ENCODE assay signal across 8 mouse cellular contexts in the genomic region with DNA sequence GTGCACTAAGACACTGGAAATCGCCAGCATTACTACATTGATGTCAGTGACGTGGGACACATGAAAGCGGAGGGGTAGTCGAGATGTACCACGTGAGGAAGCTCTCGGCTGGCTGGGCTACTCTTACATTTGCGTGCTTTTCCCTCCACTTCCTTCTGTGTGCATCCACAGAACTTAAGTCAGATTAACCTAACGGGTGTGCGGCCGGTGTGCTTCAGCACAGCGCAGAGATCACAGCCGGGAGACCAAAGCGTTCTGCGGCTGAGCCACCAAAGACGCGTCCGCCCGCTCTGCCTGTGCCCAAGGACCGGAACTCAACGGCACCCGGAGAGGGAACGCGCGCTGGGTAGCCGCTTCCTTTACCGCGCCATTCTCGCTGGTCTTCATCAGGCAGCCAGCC. TPM values are rescaled to one million over a fixed set of nuclear protein-coding genes. Genes with fewer than 3 reads are reported as not detected.
DNase-seq lines count a peak whose midpoint lies in the region; ATAC-seq and TF ChIP-seq lines count a peak whose summit lies in the region.

No protein-coding gene starts in this region.

- no peaks in the 10 kb centered on the region for H3K27me3 ChIP-seq in kidney, embryonic 14.5 days (ENCODE audit: control insufficient read depth, insufficient read depth, low read length)
- H3K27me3 ChIP-seq in E14TG2a.4 (ENCODE audit: insufficient read depth, low read length) = no peaks in the 10 kb centered on the region
- no peaks in the 10 kb centered on the region for H3K27me3 ChIP-seq in embryonic facial prominence, embryonic 10.5 days (replicated peaks; ENCODE audit: low read depth, poor library complexity, severe bottlenecking)
- H3K27me3 ChIP-seq in intestine, embryonic 16.5 days (replicated peaks; ENCODE audit: control insufficient read depth, insufficient read depth, low read length) = no peaks in the 10 kb centered on the region

- WGBS in kidney, embryonic 14.5 days = under 1% methylated on average over 28 of the region's 28 CpGs
- under 1% methylated on average over 28 of the region's 28 CpGs for WGBS in embryonic facial prominence, embryonic 10.5 days
- WGBS in intestine, embryonic 16.5 days = under 1% methylated on average over 28 of the region's 28 CpGs

- peaks cover 22% of the 10 kb centered on the region for H3K36me3 ChIP-seq in kidney, embryonic 14.5 days (ENCODE audit: control insufficient read depth, insufficient read depth, low read length)
- H3K36me3 ChIP-seq in E14TG2a.4 (ENCODE audit: insufficient read depth, low read length) = peaks cover 62% of the 10 kb centered on the region
- peaks cover 56% of the 10 kb centered on the region for H3K36me3 ChIP-seq in embryonic facial prominence, embryonic 10.5 days (replicated peaks)
- peaks cover 2% of the 10 kb centered on the region; the same call in 1 of the 2 replicates for H3K36me3 ChIP-seq in intestine, embryonic 16.5 days (ENCODE audit: control insufficient read depth, insufficient read depth, low read length)

- no peaks in the 10 kb centered on the region for H3K9me3 ChIP-seq in kidney, embryonic 14.5 days (ENCODE audit: control insufficient read depth, low read length)
- H3K9me3 ChIP-seq in E14TG2a.4 (ENCODE audit: low read length) = no peaks in the 10 kb centered on the region
- H3K9me3 ChIP-seq in embryonic facial prominence, embryonic 10.5 days = no peaks in the 10 kb centered on the region
- no peaks in the 10 kb centered on the region for H3K9me3 ChIP-seq in intestine, embryonic 16.5 days (ENCODE audit: control insufficient read depth, low read length)

- no peak for DNase-seq in kidney, adult 9 months
- no peak for DNase-seq in embryonic facial prominence, embryonic 10.5 days (ENCODE audit: low spot score)
- peak; percentile 27 for DNase-seq in neural tube, embryonic 10.5 days (ENCODE audit: extremely low spot score, low spot score)
- DNase-seq in kidney, adult 18-20 months = no peak
- no peak for DNase-seq in thymus, postnatal 36 days

- peaks cover 7% of the 10 kb centered on the region; the same call in 1 of the 2 replicates for H3K4me1 ChIP-seq in kidney, embryonic 14.5 days (ENCODE audit: control insufficient read depth, insufficient read depth, low read length)
- H3K4me1 ChIP-seq in E14TG2a.4 (replicated peaks; ENCODE audit: low read depth, low read length) = peaks cover 41% of the 10 kb centered on the region
- H3K4me1 ChIP-seq in embryonic facial prominence, embryonic 10.5 days = peaks cover 22% of the 10 kb centered on the region
- peaks cover 14% of the 10 kb centered on the region for H3K4me1 ChIP-seq in intestine, embryonic 16.5 days (ENCODE audit: control insufficient read depth, insufficient read depth, low read length)

- no peak for TF ChIP-seq CTCF in E14TG2a.4 (conservative IDR thresholded peaks at IDR 0.05; ENCODE audit: low read length)

- peak overlapping the region; percentile 87 for H3K4me3 ChIP-seq in kidney, embryonic 14.5 days (ENCODE audit: low read length)
- peak overlapping the region; percentile 100 for H3K4me3 ChIP-seq in E14TG2a.4 (replicated peaks; ENCODE audit: low read length)
- H3K4me3 ChIP-seq in embryonic facial prominence, embryonic 10.5 days = peak overlapping the region; percentile 88
- peak overlapping the region; percentile 78 for H3K4me3 ChIP-seq in intestine, embryonic 16.5 days (ENCODE audit: low read length)

- ATAC-seq in kidney, embryonic 14.5 days (ENCODE audit: low FRiP score, low TSS enrichment) = peak; percentile 6; the same call in 1 of the 2 replicates
- ATAC-seq in intestine, embryonic 16.5 days = peak; percentile 19; the same call in 1 of the 2 replicates

- peak overlapping the region; percentile 49; the same call in 1 of the 2 replicates for H3K27ac ChIP-seq in kidney, embryonic 14.5 days (ENCODE audit: low read depth, low read length)
- peak overlapping the region; percentile 85 for H3K27ac ChIP-seq in embryonic facial prominence, embryonic 10.5 days (replicated peaks)
- no peak overlapping the region for H3K27ac ChIP-seq in intestine, embryonic 16.5 days (ENCODE audit: low read length)

- H3K4me2 ChIP-seq in kidney, embryonic 14.5 days (replicated peaks; ENCODE audit: low read depth, low read length) = peak overlapping the region; percentile 66
- peak overlapping the region; percentile 73 for H3K4me2 ChIP-seq in intestine, embryonic 16.5 days (ENCODE audit: low read depth, low read length)

- peak overlapping the region; percentile 79 for H3K9ac ChIP-seq in kidney, embryonic 14.5 days (ENCODE audit: low read depth, low read length)
- peak overlapping the region; percentile 80 for H3K9ac ChIP-seq in intestine, embryonic 16.5 days (ENCODE audit: low read depth, low read length)

RNA-seq across cellular contexts. Expression of gene Exosc1, which starts 0.5 kb away (rescaled TPM):
- 90.8 and 99.0 TPM in 2 replicates for polyA plus RNA-seq in kidney, embryonic 14.5 days (2014; fragmentation: Nextera tagmentation; extraction: Ambion mirVana)
- 94.3 and 96.8 TPM in 2 replicates for polyA plus RNA-seq in embryonic facial prominence, embryonic 10.5 days (2016; fragmentation: Nextera tagmentation; extraction: Ambion mirVana)
- 55.4 and 63.2 TPM in 2 replicates for polyA plus RNA-seq in intestine, embryonic 16.5 days (2015; fragmentation: Nextera tagmentation; extraction: Ambion mirVana)

RNA-seq across cellular contexts. Expression of gene Zdhhc16, which starts 0.6 kb away (rescaled TPM):
- 60.9 and 68.9 TPM in 2 replicates for polyA plus RNA-seq in kidney, embryonic 14.5 days (2014; fragmentation: Nextera tagmentation; extraction: Ambion mirVana)
- 85.4 and 85.7 TPM in 2 replicates for polyA plus RNA-seq in embryonic facial prominence, embryonic 10.5 days (2016; fragmentation: Nextera tagmentation; extraction: Ambion mirVana)
- polyA plus RNA-seq in intestine, embryonic 16.5 days (2015; fragmentation: Nextera tagmentation; extraction: Ambion mirVana) = 65.3 and 66.1 TPM in 2 replicates

RNA-seq across cellular contexts. Expression of gene Pgam1, which starts 21.0 kb away (rescaled TPM):
- 604 and 682 TPM in 2 replicates for polyA plus RNA-seq in kidney, embryonic 14.5 days (2014; fragmentation: Nextera tagmentation; extraction: Ambion mirVana)
- polyA plus RNA-seq in embryonic facial prominence, embryonic 10.5 days (2016; fragmentation: Nextera tagmentation; extraction: Ambion mirVana) = 1,003 and 1,124 TPM in 2 replicates
- 1,020 and 1,026 TPM in 2 replicates for polyA plus RNA-seq in intestine, embryonic 16.5 days (2015; fragmentation: Nextera tagmentation; extraction: Ambion mirVana)

RNA-seq across cellular contexts. Expression of gene Rrp12, which starts 36.7 kb away (rescaled TPM):
- polyA plus RNA-seq in kidney, embryonic 14.5 days (2014; fragmentation: Nextera tagmentation; extraction: Ambion mirVana) = 7.8 and 15.8 TPM in 2 replicates
- polyA plus RNA-seq in embryonic facial prominence, embryonic 10.5 days (2016; fragmentation: Nextera tagmentation; extraction: Ambion mirVana) = 36.3 and 38.9 TPM in 2 replicates
- polyA plus RNA-seq in intestine, embryonic 16.5 days (2015; fragmentation: Nextera tagmentation; extraction: Ambion mirVana) = 14.1 and 15.7 TPM in 2 replicates

RNA-seq across cellular contexts. Expression of gene Mms19, which starts 48.3 kb away (rescaled TPM):
- polyA plus RNA-seq in kidney, embryonic 14.5 days (2014; fragmentation: Nextera tagmentation; extraction: Ambion mirVana) = 33.4 and 42.3 TPM in 2 replicates
- 43.1 and 45.0 TPM in 2 replicates for polyA plus RNA-seq in embryonic facial prominence, embryonic 10.5 days (2016; fragmentation: Nextera tagmentation; extraction: Ambion mirVana)
- 27.8 and 28.4 TPM in 2 replicates for polyA plus RNA-seq in intestine, embryonic 16.5 days (2015; fragmentation: Nextera tagmentation; extraction: Ambion mirVana)
